Mouse (Mus musculus): ENCODE data around the gene Far2. TPM values are rescaled to one million over a fixed set of nuclear protein-coding genes. Genes with fewer than 3 reads are reported as not detected.
"Not testable (repeated sequence)": the region's sequence is repeated elsewhere in the genome, so short reads cannot be mapped to it uniquely, and the experiment has no call there.

The Far2 gene
- total RNA-seq, 1 experiment from 2014 or later = 1.7 TPM

- ATAC-seq (replicated peaks in 1 of 2; ENCODE audit: insufficient read depth in 1 of 2, low FRiP score in 2 of 2, low TSS enrichment in 1 of 2, low read depth in 1 of 2, poor library complexity in 2 of 2, severe bottlenecking in 2 of 2) = peak; percentile 47 to 65
Observed at GRCm38 (mm10) chr6:148108741-148109472, 61.8 kb downstream of the Far2 start.

- ATAC-seq (replicated peaks in 1 of 2; ENCODE audit: insufficient read depth in 1 of 2, low FRiP score in 2 of 2, low TSS enrichment in 1 of 2, low read depth in 1 of 2, poor library complexity in 2 of 2, severe bottlenecking in 2 of 2) = peak; percentile 19 to 26; a peak in 1 of 4 replicates
Observed at GRCm38 (mm10) chr6:148110996-148111633, 64.1 kb downstream of the Far2 start.

GRCm38 (mm10) chr6:148116371-148116770, 69.3 kb downstream of the Far2 start:
- no peak for ATAC-seq (replicated peaks in 1 of 2; ENCODE audit: insufficient read depth in 1 of 2, low FRiP score in 2 of 2, low TSS enrichment in 1 of 2, low read depth in 1 of 2, poor library complexity in 2 of 2, severe bottlenecking in 2 of 2)

GRCm38 (mm10) chr6:148116907-148117306, 69.8 kb downstream of the Far2 start:
- no peak for ATAC-seq (replicated peaks in 1 of 2; ENCODE audit: insufficient read depth in 1 of 2, low FRiP score in 2 of 2, low TSS enrichment in 1 of 2, low read depth in 1 of 2, poor library complexity in 2 of 2, severe bottlenecking in 2 of 2)

GRCm38 (mm10) chr6:148117696-148118095, 70.6 kb downstream of the Far2 start:
- ATAC-seq (replicated peaks in 1 of 2; ENCODE audit: insufficient read depth in 1 of 2, low FRiP score in 2 of 2, low TSS enrichment in 1 of 2, low read depth in 1 of 2, poor library complexity in 2 of 2, severe bottlenecking in 2 of 2) = no peak

- no peak for ATAC-seq (replicated peaks in 1 of 2; ENCODE audit: insufficient read depth in 1 of 2, low FRiP score in 2 of 2, low TSS enrichment in 1 of 2, low read depth in 1 of 2, poor library complexity in 2 of 2, severe bottlenecking in 2 of 2)
Observed at GRCm38 (mm10) chr6:148120703-148121102, 73.6 kb downstream of the Far2 start.

GRCm38 (mm10) chr6:148126851-148127250, 79.8 kb downstream of the Far2 start:
- ATAC-seq (replicated peaks in 1 of 2; ENCODE audit: insufficient read depth in 1 of 2, low FRiP score in 2 of 2, low TSS enrichment in 1 of 2, low read depth in 1 of 2, poor library complexity in 2 of 2, severe bottlenecking in 2 of 2) = not testable (repeated sequence)

- no peak for ATAC-seq (replicated peaks in 1 of 2; ENCODE audit: insufficient read depth in 1 of 2, low FRiP score in 2 of 2, low TSS enrichment in 1 of 2, low read depth in 1 of 2, poor library complexity in 2 of 2, severe bottlenecking in 2 of 2)
Observed at GRCm38 (mm10) chr6:148132314-148132713, 85.3 kb downstream of the Far2 start.

- ATAC-seq (replicated peaks in 1 of 2; ENCODE audit: insufficient read depth in 1 of 2, low FRiP score in 2 of 2, low TSS enrichment in 1 of 2, low read depth in 1 of 2, poor library complexity in 2 of 2, severe bottlenecking in 2 of 2) = no peak
Observed at GRCm38 (mm10) chr6:148133536-148133935, 86.5 kb downstream of the Far2 start.

- peak; percentile 94 to 97 for ATAC-seq (replicated peaks in 1 of 2; ENCODE audit: insufficient read depth in 1 of 2, low FRiP score in 2 of 2, low TSS enrichment in 1 of 2, low read depth in 1 of 2, poor library complexity in 2 of 2, severe bottlenecking in 2 of 2)
Observed at GRCm38 (mm10) chr6:148135769-148136382, 88.8 kb downstream of the Far2 start.

GRCm38 (mm10) chr6:148139288-148139995, 92.4 kb downstream of the Far2 start:
- ATAC-seq (replicated peaks in 1 of 2; ENCODE audit: insufficient read depth in 1 of 2, low FRiP score in 2 of 2, low TSS enrichment in 1 of 2, low read depth in 1 of 2, poor library complexity in 2 of 2, severe bottlenecking in 2 of 2) = no peak

GRCm38 (mm10) chr6:148141874-148142273, 94.8 kb downstream of the Far2 start:
- no peak for ATAC-seq (replicated peaks in 1 of 2; ENCODE audit: insufficient read depth in 1 of 2, low FRiP score in 2 of 2, low TSS enrichment in 1 of 2, low read depth in 1 of 2, poor library complexity in 2 of 2, severe bottlenecking in 2 of 2)

GRCm38 (mm10) chr6:148142421-148142820, 95.4 kb downstream of the Far2 start:
- no peak for ATAC-seq (replicated peaks in 1 of 2; ENCODE audit: insufficient read depth in 1 of 2, low FRiP score in 2 of 2, low TSS enrichment in 1 of 2, low read depth in 1 of 2, poor library complexity in 2 of 2, severe bottlenecking in 2 of 2)

- ATAC-seq (replicated peaks in 1 of 2; ENCODE audit: insufficient read depth in 1 of 2, low FRiP score in 2 of 2, low TSS enrichment in 1 of 2, low read depth in 1 of 2, poor library complexity in 2 of 2, severe bottlenecking in 2 of 2) = not testable (repeated sequence)
Observed at GRCm38 (mm10) chr6:148152305-148152704, 105.2 kb downstream of the Far2 start.

GRCm38 (mm10) chr6:148172904-148173303, 125.8 kb downstream of the Far2 start:
- ATAC-seq (replicated peaks in 1 of 2; ENCODE audit: insufficient read depth in 1 of 2, low FRiP score in 2 of 2, low TSS enrichment in 1 of 2, low read depth in 1 of 2, poor library complexity in 2 of 2, severe bottlenecking in 2 of 2) = no peak

- ATAC-seq (replicated peaks in 1 of 2; ENCODE audit: insufficient read depth in 1 of 2, low FRiP score in 2 of 2, low TSS enrichment in 1 of 2, low read depth in 1 of 2, poor library complexity in 2 of 2, severe bottlenecking in 2 of 2) = no peak
Observed at GRCm38 (mm10) chr6:148185694-148186093, 138.6 kb downstream of the Far2 start.

GRCm38 (mm10) chr6:148193972-148194701, 147.1 kb downstream of the Far2 start:
- ATAC-seq (replicated peaks in 1 of 2; ENCODE audit: insufficient read depth in 1 of 2, low FRiP score in 2 of 2, low TSS enrichment in 1 of 2, low read depth in 1 of 2, poor library complexity in 2 of 2, severe bottlenecking in 2 of 2) = no peak
